Mouse (Mus musculus): Measurements from ENCODE around the gene Slc6a21.
"Not testable (repeated sequence)": the region's sequence is repeated elsewhere in the genome, so short reads cannot be mapped to it uniquely, and the experiment has no call there.

The Slc6a21 gene

DNA sequence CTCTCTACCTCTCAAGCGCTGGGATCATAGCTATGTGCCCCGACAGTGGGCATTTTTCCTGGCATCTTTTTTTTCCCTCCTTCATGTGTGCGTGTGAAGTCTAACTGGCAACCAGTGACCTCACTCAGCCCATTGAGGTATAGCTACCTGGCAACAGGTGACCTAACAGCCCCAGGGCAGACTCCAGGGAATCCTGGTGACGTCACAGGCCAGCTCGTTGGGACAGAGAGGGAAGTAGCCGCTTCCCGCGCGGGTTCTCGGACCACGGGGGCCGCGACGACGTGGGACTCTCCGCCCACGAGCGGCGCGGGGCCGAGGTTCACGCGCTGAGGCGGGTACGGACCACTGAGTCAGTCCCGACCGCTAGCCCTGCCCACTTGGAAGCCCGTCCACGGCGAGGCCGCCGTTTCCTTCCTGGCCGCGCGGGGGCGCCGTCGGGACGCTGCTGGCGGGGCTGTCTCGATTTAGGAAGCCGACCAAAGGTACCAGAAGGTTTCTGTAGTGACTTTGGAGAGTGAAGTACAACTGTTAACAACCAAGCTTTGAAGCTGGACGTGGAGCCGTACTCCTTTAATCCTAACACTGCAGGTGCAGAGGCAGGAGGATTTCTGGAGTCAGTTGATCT lies at the start of gene Slc6a21:
TSS of gene Slc6a21 (plus strand) at position 378 of the 625 bp plus-strand sequence.
- DNase-seq: peak; percentile 72

- no peak for DNase-seq
Observed at GRCm38 (mm10) chr7:45228548-45228947, 48.8 kb upstream of the Slc6a21 start.

DNA sequence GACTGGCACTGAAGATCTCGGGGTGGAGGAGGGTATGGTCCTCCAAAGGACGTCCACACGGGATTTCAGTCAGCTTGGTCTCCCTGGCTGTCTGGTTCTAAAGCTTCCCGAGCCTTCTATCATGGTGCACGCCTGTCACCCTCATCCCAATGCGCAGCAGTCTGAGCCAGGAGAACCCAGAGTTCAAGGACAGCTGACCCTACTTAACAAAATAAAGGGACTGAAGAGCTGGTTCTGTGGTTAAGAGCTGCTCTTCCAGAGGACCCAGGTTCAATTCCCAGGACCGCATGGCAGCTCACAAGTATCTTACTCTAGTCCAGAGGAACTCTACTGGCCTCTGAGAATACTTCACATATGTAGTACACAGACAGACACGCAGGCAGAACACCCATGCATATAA lies 48.3 kb upstream of the Slc6a21 start:
- no peak for DNase-seq

- DNase-seq: no peak
Observed at GRCm38 (mm10) chr7:45229459-45230203, 47.7 kb upstream of the Slc6a21 start.

- DNase-seq: no peak
Observed at GRCm38 (mm10) chr7:45231192-45231591, 46.1 kb upstream of the Slc6a21 start.

DNA sequence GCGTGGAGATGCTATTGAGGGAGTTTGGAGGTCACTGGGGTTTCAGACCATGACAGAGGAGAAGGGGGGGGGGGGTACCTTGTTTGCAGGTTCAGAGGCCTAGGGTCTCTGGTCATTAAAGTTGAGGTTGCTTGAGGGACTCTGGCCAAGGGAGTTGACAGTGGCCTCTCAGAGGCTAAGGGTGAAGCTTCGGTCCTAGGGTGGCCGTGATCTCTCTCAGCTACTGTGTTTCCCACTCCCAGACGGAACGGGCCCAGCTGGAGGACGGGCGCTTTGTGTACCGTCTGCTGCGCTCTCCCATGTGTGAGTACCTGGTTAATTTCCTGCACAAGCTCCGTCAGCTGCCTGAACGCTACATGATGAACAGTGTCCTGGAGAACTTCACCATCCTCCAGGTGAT lies 45.4 kb upstream of the Slc6a21 start:
- DNase-seq: no peak

- DNase-seq: peak; percentile 54
Observed at GRCm38 (mm10) chr7:45232716-45233465, 44.4 kb upstream of the Slc6a21 start.

GRCm38 (mm10) chr7:45233580-45234332 lies 43.6 kb upstream of the Slc6a21 start:
- peak; percentile 79 for DNase-seq

GRCm38 (mm10) chr7:45234333-45234841 lies 42.9 kb upstream of the Slc6a21 start:
- peak; percentile 26 for DNase-seq

- peak; percentile 16 for DNase-seq
Observed at GRCm38 (mm10) chr7:45234922-45235571, 42.3 kb upstream of the Slc6a21 start.

DNA sequence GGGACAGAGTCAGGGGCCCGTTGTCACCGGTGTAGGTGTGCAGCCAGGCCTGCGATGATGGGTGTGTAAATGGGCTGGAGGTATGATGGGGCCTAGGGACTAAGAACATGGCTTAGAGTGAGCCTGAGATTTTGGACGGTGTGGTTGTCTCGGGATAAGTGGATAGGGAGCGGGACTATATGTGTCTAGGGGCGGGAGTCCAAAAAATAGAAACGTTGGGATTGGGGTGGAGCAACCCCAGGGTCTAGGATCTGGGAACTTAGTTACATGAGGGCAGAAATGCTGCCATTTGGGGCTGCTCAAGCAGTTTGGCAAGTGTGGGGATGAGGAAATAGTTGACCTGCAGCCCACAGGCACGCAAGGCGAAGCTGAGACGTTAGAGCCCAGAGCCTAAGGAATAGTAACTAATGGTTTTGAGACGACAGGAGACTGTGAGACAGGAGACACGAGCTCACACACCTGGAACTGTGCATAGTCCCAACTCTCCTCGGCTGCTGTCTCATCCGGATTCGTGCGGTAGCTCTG lies 41.6 kb upstream of the Slc6a21 start:
- DNase-seq: no peak

DNA sequence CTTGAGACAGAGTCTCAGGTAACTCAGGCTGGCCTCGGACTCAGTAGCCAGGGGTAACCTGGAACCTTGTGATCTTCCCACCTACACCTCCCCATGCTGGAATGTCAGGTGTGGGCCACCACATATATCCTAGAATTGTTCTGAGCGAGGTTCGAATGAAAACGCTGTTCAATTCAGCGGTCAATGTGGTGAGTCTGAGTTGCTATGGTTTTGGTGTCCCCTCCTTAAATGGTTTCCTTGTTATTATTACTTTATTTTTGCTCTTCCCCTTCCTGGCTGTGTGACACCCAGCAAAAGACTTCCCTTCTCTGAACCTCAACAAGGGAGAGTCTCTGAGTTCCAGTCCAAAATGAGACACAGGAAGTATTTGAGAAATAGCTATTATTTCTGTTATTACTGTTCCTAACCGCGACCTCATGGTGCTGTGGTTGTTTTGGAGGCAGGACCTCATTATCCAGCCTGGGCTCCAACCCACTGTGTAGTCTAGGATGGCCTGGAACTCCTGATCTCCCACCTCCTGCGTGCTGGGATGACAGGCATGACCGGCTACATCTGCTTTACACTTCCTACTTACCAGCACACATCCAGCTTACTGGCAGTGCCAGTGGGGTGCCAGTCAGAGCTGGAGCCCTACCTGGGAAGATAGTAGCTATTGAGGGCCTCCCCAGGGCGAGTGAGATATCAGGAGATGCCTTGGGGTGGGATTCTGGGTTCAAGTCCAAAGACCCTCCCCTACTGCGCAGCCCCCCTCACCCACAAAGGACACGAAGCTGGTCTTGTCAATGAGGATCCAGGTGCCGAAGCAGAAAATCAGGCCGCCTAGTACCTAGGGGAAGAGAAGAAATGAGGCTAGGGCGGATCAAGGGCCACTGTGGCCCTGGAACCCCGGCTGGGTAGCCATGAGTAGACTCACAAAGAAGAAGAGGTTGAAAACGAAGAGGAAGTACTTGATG lies 39.3 kb upstream of the Slc6a21 start:
- no peak for DNase-seq

DNA sequence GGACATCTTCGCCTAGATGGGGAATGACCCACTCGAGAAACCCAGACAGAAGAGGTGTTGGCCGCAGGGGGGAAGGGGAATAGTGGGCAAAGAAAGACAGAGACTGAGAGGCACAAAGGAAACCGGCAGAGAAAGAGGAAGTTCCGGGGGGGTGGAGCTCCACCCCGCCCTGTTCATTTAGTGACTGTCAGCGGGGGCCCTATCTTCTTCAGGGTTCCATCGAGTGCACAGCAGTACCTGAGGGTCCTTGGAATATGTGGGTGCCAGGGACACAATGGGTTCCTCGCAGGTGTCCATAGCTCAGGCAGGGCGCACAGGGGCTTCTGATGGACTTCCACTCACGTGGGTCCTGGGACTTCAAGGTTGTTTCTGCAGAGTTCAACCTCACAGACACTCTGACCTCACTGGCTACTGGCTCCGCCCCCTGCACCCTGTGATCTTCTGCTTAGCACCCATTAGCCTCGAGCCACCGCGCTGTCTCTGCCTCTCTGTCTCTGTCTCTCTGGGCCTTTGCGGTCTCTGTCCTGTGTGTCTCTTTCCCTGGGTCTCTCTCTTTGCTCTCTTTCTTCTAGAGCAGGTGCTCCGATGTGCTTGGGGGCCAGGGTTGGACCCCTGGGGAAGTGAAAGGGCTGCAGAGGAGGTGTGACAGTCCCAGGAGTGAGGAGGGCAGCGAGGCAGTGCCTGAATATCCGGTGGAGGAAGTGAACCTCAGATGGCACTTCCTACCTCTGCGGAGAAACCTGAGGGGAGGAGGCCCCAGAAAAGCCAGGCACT lies 38.4 kb upstream of the Slc6a21 start, which contains the start of gene Cd37:
TSS of gene Cd37 (minus strand) at position 393 of the 774 bp plus-strand sequence.
- no peak for DNase-seq

GRCm38 (mm10) chr7:45240109-45240508 lies 37.2 kb upstream of the Slc6a21 start:
- DNase-seq: no peak

DNA sequence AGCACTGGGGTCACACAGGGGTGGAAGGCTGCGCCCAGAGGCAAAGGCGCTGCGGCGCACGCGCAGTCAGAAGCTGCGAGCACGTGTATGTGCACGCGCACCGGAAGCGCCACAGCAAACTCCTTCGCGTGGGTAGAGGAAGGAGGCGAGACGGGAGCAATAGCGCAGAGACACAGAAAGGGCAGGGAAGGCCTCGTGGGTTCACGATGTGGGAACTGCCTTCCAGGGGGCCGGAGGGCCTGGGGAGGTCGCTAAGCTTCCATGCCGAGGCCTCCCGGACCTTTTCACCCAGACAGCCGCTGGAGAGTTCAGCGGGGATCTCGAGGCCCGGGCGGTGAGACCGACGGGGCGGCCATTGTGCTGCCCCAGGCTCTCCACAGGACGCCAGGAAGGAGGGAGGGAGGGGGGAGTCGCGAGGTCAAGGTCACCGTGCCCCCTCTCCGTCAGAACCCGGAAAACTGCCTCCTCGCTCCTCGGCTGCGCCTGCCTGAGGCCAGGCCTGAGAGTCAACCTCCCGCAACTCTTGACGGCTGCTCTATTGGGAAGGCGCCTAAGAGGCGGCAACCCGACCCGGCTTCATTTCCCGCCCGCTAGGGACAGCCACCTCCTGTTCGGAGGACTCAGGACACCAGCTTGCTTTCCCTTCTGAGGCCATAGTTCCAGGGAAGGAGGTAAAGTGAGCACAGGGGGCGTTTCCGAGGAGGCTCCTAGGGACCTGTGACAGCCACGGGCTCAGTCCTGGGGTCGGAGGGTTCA lies 36.5 kb upstream of the Slc6a21 start, which contains the start of gene Slc6a16:
TSS of gene Slc6a16 (plus strand) at position 453 of the 756 bp plus-strand sequence.
- DNase-seq: peak; percentile 50

- DNase-seq: no peak
Observed at GRCm38 (mm10) chr7:45241389-45241749, 35.9 kb upstream of the Slc6a21 start.

GRCm38 (mm10) chr7:45247666-45248065 lies 29.6 kb upstream of the Slc6a21 start:
- no peak for DNase-seq

- DNase-seq: no peak
Observed at GRCm38 (mm10) chr7:45253806-45254205, 23.5 kb upstream of the Slc6a21 start.

- DNase-seq: not testable (repeated sequence)
Observed at GRCm38 (mm10) chr7:45255822-45256221, 21.5 kb upstream of the Slc6a21 start.
